Mouse (Mus musculus): ENCODE results near the gene Sult2a1. TPM values are rescaled to one million over a fixed set of nuclear protein-coding genes. Genes with fewer than 3 reads are reported as not detected.

The Sult2a1 gene
- polyA plus RNA-seq (2012; rRNA removed) = 1.4 and 1.8 TPM in 2 replicates

GRCm38 (mm10) chr7:13837309-13837708, at the start of gene Sult2a1:
Gene Sult2a1, minus strand, starts transcription at chr7:13837409.

Other genes with a start within 250 kb of the Sult2a1 start
- gene Sult2a5, start 213.4 kb downstream of the Sult2a1 start, polyA plus RNA-seq (2012; rRNA removed) = 0.09 and 0.10 TPM in 2 replicates
- 1.1 and 1.5 TPM in 2 replicates for gene Sult2a2, start 103.9 kb downstream of the Sult2a1 start, polyA plus RNA-seq (2012; rRNA removed)
- gene Sult2a4, start 152.2 kb upstream of the Sult2a1 start, polyA plus RNA-seq (2012; rRNA removed) = not detected in 2 replicates